Mouse (Mus musculus): ENCODE data around the gene Rgs7.

Rgs7 gene

GRCm38 (mm10) chr1:175178733-175179132 is 313.6 kb downstream of the Rgs7 start:
- DNase-seq (ENCODE audit: low read depth, low spot score) = no peak

DNA sequence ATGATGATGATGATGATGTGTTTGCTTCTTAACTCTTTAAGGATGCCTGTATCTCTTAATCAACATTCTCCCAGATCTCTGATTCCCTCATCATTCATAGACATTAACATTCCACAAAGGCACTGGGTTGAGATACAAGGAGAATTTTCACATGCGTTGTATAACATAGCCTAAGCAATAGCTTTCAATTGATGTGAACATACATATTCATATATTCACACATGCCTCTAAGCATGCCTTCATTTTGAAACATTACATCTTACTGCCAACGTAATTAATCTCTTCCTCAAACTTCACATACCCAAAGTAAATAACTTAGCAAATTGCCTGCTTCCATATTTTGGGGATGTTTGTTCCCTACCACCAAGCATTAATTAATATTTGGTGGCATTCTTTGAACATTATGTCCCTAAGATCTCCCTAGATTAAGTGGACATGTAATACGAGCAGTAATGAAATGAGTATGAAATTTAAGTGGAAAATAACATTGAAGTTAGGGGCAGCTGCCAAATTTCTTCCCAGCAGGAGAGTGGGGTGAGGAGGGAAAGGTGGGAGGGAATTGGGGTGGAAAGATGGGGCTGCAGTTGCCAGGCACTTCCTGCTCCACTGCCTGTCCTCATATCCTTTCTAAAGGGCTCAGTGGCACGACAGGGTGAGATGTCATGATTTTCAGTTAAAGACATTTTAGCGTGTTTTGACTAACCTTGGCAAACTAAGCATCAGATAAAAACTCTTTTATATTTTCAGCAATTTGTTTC is 317.2 kb downstream of the Rgs7 start:
- DNase-seq (ENCODE audit: low read depth, low spot score) = no peak

DNA sequence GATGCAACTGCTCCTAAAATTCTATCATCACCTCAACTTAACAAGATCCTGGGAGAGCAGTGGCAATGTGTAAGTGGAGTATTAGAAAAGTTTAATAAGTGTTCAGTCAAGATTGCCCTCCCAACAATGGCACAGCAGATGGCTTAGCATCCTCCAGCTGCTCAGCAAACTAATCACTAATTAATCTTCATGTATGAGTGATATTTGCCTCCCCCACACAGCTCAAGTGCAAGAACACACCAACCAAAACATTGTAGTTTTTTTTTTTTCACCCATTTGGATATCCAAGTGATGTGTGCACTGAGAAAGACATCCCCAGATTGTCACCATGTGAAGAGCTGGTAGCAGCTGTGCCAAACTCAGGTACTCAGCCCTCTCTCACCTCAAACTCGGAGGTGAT is 336.8 kb downstream of the Rgs7 start:
- no peak for DNase-seq (ENCODE audit: low read depth, low spot score)

DNA sequence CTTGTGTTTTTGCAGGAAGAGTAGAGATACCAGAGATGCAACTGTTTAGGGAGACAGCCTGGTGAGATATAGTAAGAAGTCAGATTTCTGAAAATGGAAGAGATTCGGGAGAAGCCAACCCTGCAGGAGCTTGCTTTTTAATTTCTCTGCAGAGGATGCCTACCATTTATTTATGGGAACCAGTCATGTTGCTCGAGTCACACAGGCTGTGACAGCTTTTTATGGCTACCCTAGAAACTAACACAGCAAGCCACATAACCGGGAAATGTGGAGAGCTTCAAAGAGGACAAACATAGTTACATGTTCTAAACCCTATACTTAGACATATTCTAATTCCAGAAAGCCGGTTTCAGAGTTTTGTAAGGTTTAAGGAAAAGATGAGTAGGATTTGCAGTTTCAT is 349.2 kb downstream of the Rgs7 start:
- no peak for DNase-seq (ENCODE audit: low read depth, low spot score)

GRCm38 (mm10) chr1:175128525-175128924 is 363.8 kb downstream of the Rgs7 start:
- DNase-seq (ENCODE audit: low read depth, low spot score) = no peak

- DNase-seq (ENCODE audit: low read depth, low spot score) = no peak
Measured at GRCm38 (mm10) chr1:175124416-175124815, 367.9 kb downstream of the Rgs7 start.

DNA sequence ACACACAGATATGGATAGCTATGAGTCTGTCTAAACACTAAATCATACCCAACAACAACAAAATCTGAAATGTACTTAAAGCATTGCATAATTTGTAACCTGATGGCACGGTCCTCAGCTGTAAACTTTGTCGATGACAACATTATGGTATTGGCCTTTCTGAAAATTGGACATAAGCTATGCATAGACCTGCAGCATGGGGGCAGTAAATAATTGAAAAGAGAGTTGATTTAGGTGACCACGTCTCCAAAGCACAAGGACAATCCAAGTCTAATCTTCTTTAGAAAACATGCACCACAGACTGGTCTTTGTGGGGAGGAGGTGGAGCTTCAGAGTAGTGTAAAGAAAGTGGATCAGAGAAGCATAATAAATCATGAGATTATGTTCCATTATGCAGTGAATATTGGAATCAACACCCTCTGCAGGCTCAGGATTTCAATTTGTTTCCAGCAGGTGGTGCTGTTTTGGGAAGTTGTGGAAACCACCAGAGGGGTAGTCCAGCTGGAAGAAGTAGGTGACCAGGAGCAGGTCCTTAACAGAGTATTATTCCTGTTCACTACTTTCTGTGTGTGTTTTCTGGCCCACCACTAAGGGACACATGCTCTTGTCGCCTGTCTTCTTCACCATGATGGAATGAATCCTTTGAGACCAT is 373.3 kb downstream of the Rgs7 start:
- peak; percentile 23 for DNase-seq (ENCODE audit: low read depth, low spot score)

DNA sequence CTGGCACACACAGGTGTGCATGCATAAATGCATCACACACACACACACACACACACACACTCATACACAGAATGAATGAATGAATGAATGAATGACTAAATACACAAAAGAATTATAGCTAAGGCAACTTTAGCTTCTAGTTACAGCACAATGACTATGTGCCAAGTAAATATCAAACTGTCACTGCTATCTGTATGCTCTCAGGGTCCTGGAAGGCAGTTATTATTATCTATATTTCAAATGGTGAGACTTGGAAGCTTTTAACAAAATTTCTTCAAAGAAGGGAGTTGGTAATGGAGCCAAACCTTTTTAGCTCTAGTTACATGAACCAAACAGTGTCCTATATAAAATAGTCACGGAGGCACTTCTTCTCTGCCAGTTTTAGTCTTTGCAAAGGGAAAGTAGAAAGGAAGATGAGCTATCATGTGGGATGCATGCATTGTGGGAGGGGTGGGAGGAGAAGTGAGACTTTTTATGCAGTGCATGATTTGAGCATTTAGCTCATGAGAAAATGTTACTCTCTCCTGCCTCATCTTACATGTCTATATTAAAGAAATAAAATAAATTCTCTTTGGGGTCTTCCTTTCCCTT is 383.9 kb downstream of the Rgs7 start:
- no peak for DNase-seq (ENCODE audit: low read depth, low spot score)

- no peak for DNase-seq (ENCODE audit: low read depth, low spot score)
Measured at GRCm38 (mm10) chr1:175106315-175106714, 386.0 kb downstream of the Rgs7 start.

DNA sequence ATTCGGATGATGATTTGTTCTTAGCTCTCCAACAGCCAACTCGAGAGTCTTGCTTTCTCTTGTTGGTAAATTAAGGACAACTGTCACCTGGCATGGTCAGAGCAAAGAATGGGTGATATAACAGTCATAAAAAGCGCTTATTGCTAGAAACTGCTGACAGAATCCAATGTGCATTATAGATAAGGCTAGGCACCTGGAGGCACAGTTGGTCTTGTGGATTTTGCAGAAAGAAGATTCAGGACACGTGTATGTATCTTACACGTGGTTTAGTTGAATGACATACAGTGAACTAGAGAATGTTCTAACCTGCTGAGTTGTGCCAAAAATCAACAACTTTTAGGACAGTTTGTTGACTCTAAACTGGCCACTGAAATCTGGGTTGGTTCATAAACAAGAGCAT is 386.9 kb downstream of the Rgs7 start:
- no peak for DNase-seq (ENCODE audit: low read depth, low spot score)

DNA sequence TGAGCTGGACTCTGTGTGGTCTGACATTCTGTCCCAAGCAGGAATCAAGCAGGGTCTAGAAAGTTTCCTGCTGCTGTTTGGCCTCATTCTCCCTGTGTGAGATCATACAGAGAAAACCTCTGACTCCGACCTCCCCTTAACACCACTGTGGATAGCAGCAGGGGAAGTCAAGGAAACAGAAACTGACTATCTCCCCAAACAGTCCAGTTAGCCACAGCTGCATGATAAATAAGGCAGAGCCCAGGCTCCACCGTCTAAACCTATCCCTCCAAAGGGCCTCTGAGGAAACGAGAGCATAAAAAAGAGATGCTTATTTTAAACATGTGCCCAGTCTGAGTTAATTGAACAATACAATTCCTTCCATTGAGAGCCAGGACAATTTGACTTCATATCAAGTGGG is 395.3 kb downstream of the Rgs7 start:
- DNase-seq (ENCODE audit: low read depth, low spot score) = no peak

- no peak for DNase-seq (ENCODE audit: low read depth, low spot score)
Measured at GRCm38 (mm10) chr1:175082104-175082503, 410.2 kb downstream of the Rgs7 start.

GRCm38 (mm10) chr1:175079819-175080608 is 412.3 kb downstream of the Rgs7 start:
- DNase-seq (ENCODE audit: low read depth, low spot score) = no peak

DNA sequence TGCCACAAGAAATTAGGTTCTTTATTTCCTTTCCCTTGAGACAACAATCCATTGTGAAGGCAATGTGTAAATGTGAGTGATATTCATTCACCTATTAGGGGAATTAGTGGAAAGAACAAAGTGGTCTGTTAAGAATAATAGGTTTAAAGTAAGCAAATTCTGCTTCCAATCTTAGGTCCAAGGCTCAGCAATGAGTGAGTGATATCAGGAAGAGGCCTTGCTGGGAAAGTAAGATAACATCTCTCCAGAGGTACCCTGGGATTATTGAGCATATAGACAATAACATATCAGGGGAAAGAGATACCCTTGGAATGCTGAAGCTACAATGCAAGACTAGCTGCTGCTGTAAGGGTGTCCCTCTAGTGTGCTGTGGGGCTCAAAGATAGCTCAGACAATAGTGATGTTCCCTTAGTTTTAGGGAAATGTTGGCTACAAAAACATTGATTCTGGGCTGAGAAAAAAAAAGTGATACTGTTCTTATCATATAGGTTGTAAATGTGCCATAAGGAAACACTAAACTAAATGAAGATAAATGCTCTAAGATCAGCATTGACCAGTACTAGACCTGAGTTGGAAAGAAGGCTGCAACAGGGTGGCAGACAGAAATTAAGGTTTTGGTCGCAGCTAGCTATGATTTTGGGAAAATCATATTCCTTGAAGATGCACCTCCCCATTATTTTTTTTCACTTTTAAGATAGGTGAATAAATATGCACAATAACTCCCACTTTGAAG is 418.6 kb downstream of the Rgs7 start:
- DNase-seq (ENCODE audit: low read depth, low spot score) = no peak

DNA sequence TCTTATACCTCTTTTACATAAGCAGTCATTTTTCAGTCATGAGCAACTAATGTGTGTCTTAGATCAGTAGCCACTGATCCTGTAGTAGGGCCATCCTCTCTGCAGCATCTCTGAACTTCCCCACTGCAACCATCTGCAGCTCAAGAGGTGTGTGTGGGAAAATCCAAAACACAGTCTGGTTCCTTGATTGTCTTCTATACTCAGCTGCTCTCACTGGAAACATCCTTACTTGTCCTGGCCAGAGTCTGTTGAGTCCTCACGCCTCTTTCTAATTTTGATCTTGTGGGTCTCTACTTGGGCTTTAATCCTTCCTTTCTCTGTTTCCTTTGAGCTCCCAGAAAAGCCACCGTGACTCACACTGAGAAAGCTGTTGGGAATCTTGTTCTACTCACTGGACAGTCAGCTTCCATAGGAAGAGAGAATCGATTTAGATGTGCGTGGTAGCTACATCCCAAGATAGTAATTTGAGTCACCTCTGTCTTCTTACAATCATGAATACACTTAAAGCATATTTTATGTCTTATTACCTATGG is 422.5 kb downstream of the Rgs7 start:
- DNase-seq (ENCODE audit: low read depth, low spot score) = no peak

GRCm38 (mm10) chr1:175049121-175049520 is 443.2 kb downstream of the Rgs7 start:
- DNase-seq (ENCODE audit: low read depth, low spot score) = no peak

- DNase-seq (ENCODE audit: low read depth, low spot score) = peak; percentile 74
Measured at GRCm38 (mm10) chr1:175041167-175041817, 451.0 kb downstream of the Rgs7 start.

- peak; percentile 11 for DNase-seq (ENCODE audit: low read depth, low spot score)
Measured at GRCm38 (mm10) chr1:175040038-175040437, 452.3 kb downstream of the Rgs7 start.

DNA sequence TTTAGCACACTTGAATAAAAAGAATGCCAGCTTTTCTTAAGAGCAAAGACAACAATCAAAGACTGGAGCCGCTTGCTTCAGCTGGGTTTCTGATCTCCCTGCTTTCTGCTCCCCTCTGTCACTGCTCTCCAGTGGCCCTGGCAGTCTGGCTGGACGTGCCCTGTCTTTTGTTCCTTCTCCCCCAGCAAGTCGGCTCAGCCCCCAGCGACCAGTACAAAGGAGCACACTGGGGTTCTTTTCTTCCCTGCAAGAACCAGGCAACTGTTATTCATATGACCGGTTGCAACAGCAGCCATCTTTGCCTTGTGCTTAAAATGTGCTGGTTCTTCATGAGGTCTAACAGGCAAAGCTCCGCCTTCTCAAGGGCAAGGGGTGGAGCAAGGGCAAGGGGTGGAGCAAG is 452.7 kb downstream of the Rgs7 start:
- DNase-seq (ENCODE audit: low read depth, low spot score) = peak; percentile 88

- DNase-seq (ENCODE audit: low read depth, low spot score) = no peak
Measured at GRCm38 (mm10) chr1:175035461-175035860, 456.8 kb downstream of the Rgs7 start.

DNA sequence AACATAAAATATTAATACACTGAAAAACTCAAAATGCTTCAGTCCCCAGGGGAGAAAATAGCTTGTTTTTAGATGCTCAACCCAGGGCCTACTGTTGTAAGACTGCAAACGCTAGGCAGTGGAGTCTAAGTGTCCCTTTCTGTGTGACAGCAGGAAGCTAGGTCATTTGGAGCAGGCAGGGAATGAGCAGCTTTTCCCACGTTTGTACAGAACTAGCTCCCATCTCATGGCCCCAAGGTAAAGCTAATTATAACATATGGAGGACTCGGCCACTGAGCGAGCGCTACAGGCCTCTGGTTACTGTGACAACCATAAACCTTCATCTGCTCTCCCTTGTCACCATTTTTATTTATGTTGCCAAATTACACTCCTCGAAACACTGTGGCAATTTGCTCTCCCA is 460.3 kb downstream of the Rgs7 start:
- DNase-seq (ENCODE audit: low read depth, low spot score) = no peak
